Mouse (Mus musculus) urinary bladder, postnatal 14 days (tissue): Measurements from ENCODE around the gene Catip.
"Not testable (repeated sequence)": the region's sequence is repeated elsewhere in the genome, so short reads cannot be mapped to it uniquely, and the experiment has no call there.

Experiments
- DNase-seq: peaks from one replicate; pipeline ENCODE4 v3.0.0; 2021; ENCODE audit warnings: low spot score

The Catip gene

DNA sequence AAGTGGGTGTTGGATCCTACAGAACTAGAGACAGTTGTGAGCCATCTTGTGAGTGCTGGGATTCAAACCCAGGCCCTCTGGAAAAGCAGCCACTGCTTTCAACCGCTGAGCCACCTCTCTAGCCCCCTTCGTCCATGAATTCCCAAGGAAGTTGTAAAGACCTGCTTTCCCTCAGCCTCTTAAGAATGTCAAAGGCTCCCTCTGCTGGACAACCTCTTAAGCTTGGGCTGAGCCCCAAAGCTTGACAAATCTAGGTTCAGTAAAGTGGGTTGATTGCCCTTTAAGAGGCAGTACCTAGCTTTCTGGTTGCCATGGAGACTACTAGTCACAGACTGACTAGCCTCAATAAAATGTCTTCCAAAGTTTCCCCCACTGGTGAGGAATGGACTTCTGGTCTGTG is at the start of gene Catip:
Catip (plus strand) TSS at position 297 of the 400 bp plus-strand sequence.
- DNase-seq, result peak; percentile 83

DNA sequence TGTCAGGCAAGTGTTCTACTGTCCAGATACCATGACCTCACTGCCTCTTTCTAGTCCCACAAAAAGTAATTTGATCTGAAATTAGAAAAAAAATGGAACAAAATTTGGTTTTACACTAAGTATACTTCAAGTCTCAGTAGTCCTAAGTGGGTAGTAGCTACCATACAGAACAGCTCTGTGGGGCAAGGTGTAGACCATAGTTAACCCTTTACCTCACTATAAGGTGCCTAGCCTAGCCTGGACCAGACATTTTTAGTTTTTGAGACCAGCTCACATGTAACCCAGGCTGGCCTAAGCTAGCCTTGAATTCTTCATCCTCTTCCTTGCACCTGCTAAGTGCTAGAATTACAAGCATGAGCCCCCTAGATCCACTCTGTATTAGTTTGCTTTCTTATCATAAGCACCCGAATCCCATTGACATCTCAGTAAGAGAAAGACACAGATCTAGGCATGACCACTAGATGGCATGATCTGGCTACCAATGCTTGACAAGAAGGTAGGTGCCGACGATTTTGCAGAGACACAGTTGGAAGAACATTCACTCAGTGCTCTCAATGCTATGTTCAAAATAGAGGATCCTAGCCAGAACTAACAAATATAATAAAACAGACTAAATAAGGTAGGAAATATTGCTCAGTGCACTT is 48.7 kb upstream of the Catip start:
- peak; percentile 74 for DNase-seq

DNA sequence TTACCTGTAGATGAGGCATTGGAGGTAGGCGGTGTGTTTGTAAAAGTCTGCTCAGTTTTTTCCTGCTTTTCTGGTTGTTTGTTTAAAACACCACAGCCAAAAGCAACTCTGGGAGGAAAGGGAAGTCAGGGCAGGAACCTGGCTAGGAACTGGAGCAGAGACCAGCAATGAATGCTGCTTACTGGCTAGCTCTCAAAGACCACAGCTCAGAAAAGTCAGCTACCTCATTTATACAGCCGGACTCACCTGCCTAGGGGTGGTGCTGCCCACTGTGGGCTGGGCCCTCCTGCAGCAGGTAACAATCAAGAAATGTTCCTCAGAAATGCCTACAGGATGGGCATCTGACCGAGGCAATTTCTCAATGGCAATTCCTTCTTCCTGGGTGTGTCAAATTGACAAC is 47.1 kb upstream of the Catip start:
- DNase-seq, result no peak

DNA sequence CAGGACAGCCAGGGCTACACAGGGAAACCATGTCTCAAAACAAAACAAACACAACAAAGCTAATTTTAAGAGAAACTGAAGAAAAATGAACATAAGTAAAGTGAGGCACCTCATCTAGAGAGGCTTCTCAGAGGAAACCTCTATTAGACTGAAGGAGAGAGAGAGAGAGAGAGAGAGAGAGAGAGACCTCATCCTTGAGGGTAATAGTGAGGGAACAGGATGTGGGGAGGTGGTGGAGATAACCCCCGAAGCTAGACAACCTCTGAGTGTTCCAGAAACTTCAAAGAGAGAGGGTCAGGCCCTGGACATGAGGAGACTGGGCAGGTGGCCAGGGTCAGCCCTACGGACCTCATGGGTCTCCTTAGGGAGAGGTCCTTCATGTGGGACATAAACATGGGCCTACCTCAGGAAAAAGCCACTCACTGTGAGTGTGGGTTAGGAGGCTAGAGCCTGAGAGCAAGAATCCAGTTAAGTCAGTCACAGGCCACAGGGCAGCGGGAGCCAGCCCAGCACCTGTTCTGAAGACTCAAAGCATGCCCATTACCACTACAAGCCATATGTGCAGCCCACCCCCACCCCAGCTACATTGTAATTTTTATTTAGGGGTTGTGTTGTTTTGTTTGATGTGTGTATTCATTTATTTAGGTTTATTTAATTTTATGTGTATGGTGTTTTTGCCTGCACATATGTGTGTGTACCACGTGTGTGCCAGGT is 45.6 kb upstream of the Catip start:
- DNase-seq, result no peak

DNA sequence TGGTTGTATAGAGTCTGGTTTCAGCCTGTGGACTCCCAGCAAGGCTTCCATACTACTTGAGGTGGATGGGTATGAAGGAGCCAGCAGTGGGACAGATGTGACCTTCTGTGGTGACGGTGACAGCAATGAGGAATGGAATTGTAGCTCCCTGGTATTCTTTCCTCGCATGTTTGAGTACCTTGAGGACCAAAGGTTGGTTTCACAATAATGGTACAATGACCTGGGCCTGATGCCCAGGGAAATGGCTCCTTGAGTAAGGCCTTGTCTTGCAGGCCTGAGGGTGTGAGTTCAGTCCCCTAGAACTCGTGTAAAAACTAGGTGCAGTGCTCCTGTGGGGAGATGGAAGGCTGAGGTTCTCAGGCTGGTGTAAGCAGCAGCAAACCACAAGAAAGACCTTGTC is 43.2 kb upstream of the Catip start:
- no peak for DNase-seq

DNA sequence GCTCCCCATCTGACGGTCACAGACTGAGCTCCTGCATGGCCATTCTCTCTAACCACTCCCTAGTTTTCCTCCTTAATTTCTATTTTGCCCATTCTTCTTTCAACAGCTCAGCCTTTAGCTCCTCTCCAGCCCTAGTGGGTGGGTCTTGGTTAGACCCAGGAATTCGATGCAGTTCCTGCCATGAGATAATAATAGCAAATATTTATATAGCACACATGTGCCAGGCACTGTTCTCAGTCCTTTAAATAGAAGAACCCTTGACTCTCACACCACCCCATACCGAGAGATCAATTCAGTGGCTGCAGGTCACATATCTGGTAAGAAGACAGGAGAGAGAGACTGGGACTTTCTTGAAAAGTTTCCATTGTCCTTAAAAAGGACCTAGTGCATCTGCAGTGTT is 40.5 kb upstream of the Catip start:
- no peak for DNase-seq

DNA sequence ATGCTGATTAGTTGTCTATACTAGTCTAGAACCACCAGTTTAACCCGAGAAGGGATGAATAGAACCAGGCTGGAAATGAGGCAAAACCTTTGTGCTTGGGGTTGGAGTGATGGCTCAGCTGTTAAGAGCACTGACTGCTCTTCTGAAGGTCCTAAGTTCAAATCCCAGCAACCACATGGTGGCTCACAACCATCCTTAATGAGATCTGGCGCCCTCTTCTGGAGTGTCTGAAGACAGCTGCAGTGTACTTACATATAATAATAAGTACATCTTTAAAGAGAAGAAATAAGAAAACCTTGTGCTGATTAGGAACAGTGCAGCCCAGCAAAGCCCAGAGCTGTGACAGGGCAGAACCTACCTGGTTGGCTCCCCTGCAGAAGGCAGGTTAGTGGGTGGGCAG is 35.0 kb upstream of the Catip start:
- DNase-seq, result not testable (repeated sequence)

DNA sequence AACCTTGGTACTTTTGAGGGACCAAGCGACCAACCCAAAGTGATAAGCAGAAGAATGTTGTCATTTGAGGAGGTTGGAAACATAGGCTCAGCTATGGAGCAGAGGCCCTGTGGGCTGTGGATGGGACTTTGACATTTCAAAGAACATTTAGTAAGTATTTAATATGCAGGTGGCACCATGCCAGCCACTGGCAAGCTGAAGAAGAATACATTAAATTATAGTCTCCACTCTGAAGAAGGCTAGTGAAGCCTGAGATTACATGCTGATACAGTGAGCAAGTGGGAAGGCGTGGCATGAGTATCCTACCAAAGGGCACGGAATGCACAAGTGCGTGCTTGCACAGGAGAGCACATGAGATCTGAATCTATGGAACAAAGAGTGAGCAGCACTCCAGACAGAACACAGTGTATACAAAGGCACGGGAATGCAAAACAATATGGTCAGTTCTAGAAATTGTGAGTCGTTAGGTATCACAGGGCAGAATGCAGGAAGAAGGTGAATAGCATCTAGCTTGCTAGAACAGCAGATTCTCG is 31.9 kb upstream of the Catip start:
- DNase-seq, result no peak

DNA sequence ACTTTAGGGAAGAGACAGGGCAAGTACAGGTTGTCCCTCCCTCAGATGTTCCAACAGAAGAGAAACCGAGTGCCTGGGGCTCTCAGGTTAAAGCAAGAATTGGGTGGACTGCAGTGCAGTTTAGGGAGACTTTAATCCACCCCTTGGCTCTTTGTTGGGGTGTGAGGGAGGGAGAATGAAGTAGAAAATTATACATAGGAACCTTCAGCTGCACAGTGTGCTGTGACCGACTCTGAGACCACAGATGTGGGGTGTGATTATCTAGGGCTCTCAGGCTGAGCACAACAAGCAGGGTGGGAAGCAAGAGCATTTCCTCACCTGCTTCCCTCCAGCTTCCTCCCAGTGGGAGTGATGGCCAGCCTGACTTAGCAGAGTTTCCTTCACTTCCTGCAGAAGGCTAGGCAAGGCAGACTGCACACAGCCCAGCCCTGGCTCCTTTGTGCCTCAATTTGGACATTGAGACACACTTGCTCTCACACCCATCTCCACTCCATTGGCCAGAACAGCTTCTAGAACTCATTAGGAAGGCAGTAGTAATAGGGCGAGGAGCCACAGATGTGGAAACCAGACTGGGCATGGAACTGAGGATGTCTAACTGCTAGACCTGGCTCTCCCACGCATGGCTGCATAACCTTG is 30.7 kb upstream of the Catip start:
- no peak for DNase-seq

DNA sequence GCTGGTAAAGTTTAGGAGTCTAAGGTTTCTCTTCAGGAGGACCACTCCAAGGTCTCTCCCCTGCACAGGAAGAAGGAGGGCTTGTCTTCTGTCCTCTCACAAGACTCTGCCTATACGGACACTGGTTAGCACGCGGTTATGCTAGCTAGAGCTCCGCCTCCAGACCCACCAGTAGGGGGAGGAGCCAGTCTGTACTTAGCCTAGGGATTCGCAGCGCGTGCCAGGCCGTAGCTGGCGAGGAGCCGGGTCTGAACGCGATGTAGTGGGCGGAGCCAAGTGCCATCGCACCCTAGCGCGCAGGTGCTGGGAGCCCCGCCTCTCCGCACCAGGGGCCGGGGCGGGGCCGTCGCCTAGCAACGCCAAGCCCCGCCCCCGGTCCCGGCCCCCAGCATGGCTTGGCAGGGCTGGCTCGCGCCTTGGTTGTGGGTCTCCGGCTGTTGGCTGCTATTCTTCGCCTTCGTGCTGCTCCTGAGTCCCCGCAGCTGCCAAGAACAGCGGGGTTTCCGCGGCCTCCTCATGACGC is 29.6 kb upstream of the Catip start:
- DNase-seq, result peak; percentile 97

DNA sequence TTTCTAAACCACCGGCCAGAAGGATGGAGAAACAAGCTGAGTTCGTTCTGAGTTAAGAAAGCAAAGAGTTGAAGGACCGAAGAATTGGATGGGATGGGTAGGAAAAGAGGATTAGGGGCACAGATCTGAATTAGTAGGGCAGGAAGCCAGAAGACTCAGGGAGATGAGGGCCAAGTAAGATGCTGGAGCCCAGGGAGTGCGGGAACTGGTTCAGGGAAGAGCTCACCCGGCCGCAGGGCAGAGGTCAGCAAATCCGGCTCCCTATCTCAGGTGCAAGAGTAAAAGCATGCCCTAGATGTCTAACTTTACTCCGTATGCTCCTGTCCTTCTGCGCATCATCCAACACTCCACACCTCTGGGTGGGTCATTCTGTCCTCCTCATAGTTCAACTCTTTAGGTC is 29.0 kb upstream of the Catip start:
- DNase-seq, result no peak

DNA sequence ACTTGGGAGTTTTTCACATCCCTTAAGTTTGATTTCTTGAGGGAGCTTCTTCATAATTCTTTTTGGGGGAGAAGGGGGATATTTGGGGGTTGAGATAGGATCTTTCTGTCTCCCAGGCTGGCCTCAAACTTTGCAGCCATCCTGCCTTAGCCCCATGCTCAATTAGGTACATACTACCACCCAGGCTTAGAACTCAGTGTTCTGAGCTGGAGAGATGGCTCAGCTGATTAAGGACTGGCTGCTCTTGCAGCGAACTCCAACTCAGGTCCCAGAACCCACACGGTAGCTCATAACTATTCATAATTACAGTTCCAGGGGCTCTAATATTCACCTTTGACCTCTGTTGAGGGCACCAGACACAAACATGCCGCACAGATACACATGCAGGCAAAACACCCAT is 27.3 kb upstream of the Catip start:
- no peak for DNase-seq

DNA sequence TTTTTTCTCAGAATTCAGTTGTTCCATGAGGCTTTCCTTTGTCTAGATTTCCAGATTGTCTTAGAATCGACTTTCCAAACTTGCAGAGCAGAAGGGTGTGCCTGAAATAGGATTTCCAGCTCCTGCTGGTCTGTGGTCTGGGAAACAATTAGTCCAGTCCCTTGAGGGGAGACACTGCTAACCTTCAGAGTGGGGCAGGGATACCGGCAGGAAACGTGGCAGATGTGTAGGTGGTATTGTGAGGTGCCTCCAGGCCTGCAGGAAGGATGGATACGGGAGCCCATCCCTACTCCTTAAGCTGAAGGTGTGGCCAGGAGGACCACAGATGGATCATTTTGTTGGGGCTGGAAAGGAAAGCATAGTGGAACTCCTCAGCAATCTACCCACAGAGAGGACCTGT is 26.9 kb upstream of the Catip start:
- DNase-seq, result no peak

DNA sequence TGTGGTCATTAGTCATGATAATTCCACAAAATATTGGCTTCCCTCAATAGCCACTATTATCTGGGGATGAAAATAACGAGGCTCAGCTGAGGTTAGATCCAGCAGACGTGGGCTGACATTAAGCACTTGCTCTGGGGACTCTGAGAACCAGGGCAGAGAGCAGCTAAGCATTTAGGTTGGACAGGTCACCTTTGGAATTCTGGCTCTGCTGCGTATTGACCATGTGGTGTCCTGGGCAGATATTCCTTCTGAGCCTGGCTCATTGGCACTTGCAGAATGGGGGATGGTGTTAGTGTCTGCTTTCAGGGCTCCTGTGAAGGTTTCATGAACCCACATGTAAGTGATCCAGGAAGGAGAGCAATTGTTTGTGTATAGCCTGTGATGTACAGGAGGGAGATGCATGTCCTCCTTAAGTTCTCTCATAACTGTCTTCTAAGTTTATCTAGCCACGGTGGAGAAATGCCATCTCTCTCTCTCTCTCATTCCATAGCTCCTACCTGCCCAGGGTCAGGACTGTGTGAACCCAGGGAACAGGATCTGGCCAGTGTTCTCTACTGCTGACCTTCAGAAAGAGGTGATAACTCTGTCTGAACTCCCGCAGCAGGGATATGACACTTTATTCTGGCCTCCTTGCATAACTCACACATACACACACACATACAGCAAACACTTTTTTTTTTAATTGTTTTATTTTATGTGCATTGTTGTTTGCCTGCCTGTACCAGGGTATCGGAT is 26.3 kb upstream of the Catip start:
- DNase-seq, result no peak

DNA sequence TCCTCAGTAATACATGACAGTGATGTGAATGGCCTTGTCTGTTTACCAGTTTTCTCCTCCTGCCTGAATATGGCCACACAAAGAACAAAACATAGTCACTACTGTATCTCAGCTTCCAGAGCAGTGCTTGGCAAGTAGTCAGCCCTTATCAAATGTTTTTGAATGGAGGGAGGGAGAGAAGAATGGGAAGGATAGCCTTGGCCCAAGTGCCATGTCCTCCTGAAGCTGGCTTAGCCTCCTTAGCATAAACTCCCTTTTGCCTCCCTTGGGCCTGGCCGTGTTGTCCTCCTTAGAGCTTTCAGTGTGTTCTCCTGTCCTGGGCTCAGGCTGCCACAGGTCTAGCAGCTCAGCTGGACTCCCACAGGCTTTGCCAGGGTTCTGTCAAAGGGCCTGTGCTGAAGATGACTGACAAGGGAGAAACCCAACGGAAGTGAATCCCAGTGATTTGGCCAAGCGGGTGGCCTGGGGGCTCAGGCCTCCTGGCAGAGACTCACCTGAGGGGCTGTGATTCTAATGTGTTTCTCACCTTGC is 24.6 kb upstream of the Catip start:
- no peak for DNase-seq

DNA sequence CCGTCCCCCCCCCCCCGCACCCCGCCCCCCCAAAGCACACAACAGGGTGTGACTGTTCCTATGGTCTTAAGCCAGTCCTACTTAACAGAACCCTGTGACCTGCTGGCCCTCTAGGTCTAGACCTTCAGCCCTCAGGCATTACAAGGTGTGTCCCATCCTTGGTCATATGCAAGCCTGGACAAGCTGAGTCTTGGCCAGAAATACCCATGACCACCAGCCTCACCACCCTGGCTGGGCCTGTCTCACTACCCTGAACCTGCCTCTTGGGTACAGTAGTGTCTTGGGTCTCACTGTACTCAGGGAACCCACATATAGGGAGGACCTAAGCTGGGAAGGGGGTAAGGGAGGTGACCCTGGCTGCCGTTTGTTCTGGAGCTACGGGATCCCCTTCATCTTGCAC is 23.9 kb upstream of the Catip start:
- no peak for DNase-seq

DNA sequence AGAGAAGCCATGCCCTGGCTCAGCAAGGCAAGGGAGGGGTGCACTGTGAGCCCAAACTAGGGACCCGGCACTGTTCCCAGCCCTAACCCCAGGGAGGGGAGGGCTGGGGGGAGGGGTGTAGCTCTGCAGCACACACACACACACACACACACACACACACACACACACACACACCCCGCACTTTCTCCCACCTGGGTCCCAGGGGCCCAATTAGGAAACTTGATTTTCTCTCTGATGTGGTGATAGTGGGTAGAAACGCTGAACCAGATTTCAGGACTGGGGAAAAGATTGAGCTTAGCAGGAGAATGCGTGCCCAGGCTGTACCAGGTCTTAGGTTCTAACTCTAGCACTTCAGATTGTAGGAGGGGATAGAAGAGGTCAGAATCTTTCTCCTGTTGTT is 23.3 kb upstream of the Catip start:
- DNase-seq, result no peak

DNA sequence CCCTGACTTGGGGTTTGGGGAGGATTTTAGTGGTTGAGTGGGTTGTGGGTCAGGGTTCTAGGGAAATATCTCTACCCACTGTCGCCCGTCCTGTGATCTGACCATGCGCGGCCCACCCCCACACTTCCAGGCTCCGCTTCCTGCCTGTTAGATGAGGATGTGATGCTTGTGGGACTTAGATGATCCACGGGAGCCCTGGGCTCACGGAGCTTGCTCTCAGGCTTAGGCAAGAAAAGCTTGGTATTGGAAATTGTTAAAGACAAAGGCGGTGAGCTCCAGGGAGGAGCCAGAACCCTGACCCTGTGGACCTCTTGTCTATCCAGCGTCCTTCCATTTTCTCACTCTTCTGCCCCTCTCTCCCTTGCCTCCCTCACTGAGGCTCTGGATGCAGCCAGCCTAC is 22.0 kb upstream of the Catip start:
- no peak for DNase-seq

DNA sequence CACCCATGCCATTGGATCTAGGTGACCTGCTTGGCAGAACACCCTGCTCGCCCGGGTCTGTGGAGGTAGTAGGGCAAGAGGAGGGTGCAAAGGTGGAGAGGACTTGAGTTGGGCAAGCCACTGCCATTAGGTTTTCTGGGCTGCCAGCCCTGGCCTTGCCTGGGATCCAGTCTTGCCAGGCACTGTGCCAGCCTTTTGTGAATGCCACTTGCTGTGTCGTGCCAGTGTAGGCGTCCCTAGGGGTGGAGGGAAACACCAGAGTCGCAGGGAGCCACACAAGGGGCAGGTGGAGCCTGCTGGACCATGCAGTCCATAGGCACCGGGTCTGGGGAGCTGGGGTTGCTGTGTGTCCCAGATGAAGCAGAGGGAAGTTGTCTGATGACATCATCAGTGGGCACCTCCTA is 21.5 kb upstream of the Catip start:
- DNase-seq, result peak; percentile 35

DNA sequence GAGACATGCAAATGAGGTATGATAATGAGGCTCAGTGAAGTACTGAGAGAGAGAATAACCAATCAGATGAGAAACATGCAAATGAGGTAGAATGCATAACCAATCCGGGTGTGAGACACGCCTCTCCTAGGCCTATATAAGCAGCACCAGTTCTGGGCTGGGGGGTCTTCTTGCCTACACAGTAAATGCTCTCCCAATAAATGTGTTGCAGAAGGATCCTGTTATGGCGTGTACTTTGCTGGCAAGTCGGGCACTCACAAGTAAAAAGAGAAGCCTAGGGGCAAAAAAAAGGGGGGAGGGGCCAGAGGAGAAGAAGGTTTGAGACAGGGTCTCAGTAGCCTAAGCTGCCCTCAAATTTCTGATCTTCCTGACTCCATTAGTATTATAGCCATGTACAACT is 20.9 kb upstream of the Catip start:
- DNase-seq, result not testable (repeated sequence)

DNA sequence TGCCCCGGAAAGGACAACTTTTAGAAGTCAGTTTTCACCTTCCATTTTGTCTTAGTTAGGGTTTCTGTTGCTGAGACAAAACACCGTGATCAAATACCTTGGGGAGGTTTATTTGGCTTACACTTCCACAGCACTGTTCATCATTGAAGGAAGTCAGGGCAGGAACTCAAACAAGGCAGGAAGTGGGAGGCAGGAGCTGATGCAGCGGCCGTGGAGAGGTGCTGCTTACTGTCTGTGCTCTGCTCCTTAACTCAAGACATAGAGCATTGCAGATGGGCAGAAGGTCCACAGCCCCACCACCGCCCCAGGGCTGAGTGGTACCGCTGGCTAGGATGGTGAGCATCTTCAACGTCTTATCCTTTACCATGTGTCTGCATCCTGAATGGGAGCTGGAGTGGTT is 20.0 kb upstream of the Catip start:
- DNase-seq, result no peak

DNA sequence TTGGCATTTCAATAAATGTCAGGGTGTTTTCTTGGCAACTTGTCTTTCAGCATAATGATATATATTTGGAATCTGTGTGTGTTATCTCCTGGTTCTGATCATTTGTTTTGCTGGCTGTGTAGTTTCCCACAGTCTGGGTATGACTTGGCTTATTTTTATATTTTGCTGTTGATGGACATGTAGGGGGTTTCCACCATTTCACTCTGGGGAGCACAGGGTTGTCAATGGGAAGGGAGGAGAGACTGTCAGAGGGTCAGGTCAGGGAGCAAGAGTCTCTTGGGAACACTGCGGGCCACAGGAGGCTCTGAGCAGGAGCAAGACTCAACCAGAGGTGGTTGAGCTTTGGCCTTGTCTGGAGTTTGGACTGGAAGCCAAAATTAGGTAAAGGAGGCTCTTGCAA is 19.6 kb upstream of the Catip start:
- DNase-seq, result no peak
